Mouse (Mus musculus) spleen, adult 2 months (tissue): ENCODE results near the gene Cfap58. TPM values are rescaled to one million over a fixed set of nuclear protein-coding genes. Genes with fewer than 3 reads are reported as not detected.

Experiments used
- DNase-seq, 2 experiments: peaks; one replicate each; pipeline versions ENCODE4 v3.0.0 to v3.0.0-alpha.2; 2012 to 2021; ENCODE audit warnings: low spot score in 2 of 2, low read depth in 1 of 2
- H3K27ac ChIP-seq: fragments of 200-500 bp; 2 replicates; pipeline ENCODE4 v1.5.1; 2012; ENCODE audit warnings: low read length, inconsistent platforms; ENCODE audit not compliant: insufficient read depth
- H3K27me3 ChIP-seq: fragments of 200-500 bp; 2 replicates; pipeline ENCODE4 v1.6.1; 2012; ENCODE audit warnings: mild to moderate bottlenecking, moderate library complexity, low read length, inconsistent platforms; ENCODE audit not compliant: control insufficient read depth, insufficient read depth
- H3K36me3 ChIP-seq: fragments of 200-500 bp; 2 replicates; pipeline ENCODE4 v1.6.1; 2012; ENCODE audit warnings: mild to moderate bottlenecking, low read length, inconsistent platforms; ENCODE audit not compliant: control insufficient read depth, insufficient read depth
- H3K4me1 ChIP-seq: fragments of 200-500 bp; 2 replicates; pipeline ENCODE4 v1.6.1; 2011; ENCODE audit warnings: inconsistent platforms; ENCODE audit not compliant: control insufficient read depth, insufficient read depth, insufficient read length
- H3K4me3 ChIP-seq: fragments of 200-500 bp; 2 replicates; pipeline ENCODE4 v1.5.1; 2011; ENCODE audit warnings: mild to moderate bottlenecking, inconsistent platforms; ENCODE audit not compliant: insufficient read depth, insufficient read length; ENCODE audit errors: extremely low read depth
- CTCF ChIP-seq: fragments of 200-500 bp; IDR thresholded peaks from 2 replicates; pipeline ENCODE4 v1.5.1; 2011; ENCODE audit warnings: mild to moderate bottlenecking, inconsistent platforms; ENCODE audit not compliant: insufficient read depth, insufficient read length, insufficient replicate concordance; ENCODE audit errors: extremely low read depth
- POLR2A ChIP-seq: fragments of 200-500 bp; IDR thresholded peaks from 2 replicates; pipeline ENCODE4 v1.6.1; 2011; ENCODE audit warnings: low read depth, low read length, inconsistent platforms
- WGBS: fragments of 180-500 bp; shearing (Covaris S2); methylation state at CpG from one replicate; pipeline ENCODE4 v1.1.7; 2018; 5-methylcytosine and 5-hydroxymethylcytosine counted together
- polyA plus RNA-seq: library from polyadenylated mRNA; depleted of rRNA; stranded (reverse); fragments of >200 nt; gene quantifications from 2 replicates; pipeline ENCODE4 v1.2.3, GENCODE M21; 2012

The Cfap58 gene
- polyA plus RNA-seq, 1 experiment, result not detected

DNA sequence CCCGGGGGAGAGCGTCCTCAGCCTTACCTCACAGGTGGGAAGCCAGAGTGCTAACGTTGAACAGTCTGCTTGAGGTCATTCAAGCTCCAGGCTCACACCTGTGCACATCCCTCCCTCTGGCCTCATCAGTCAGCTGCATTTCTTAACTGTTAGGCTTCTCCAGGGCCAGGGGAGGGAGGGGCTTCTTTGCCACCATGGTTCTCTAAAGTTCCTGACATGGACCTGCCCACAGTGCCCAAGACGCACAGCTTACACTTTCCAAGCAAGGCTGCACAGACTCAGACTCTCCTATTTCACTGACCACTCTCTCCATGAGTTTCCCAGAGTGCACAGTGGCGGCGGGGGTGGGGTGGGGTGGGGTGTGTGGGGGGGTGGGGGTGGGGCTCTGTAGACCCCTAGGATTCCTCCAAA lies 28.5 kb upstream of the Cfap58 start:
- no peaks in the 10 kb centered on the region for H3K27me3 ChIP-seq
- no peak for DNase-seq
- TF ChIP-seq CTCF, result no peak
- no peak for TF ChIP-seq POLR2A
- peaks cover 38% of the 10 kb centered on the region for H3K4me1 ChIP-seq
- H3K36me3 ChIP-seq, result no peaks in the 10 kb centered on the region
- H3K4me3 ChIP-seq, result no peak overlapping the region
- peak overlapping the region; percentile 6 for H3K27ac ChIP-seq
- 61% methylated on average over 6 of the region's 6 CpGs for whole genome bisulfite sequencing

- TF ChIP-seq CTCF (no peak), POLR2A (no peak)
- Histone ChIP-seq H3K4me3 (no peak overlapping the region; the same call in 1 of the 2 replicates), H3K27ac (peak overlapping the region; percentile 71), H3K27me3 (no peaks in the 10 kb centered on the region), H3K4me1 (peaks cover 36% of the 10 kb centered on the region), H3K36me3 (no peaks in the 10 kb centered on the region)
- DNase-seq, result peak in 1 of 2 experiments; percentile 36
- 23% methylated on average over 10 of the region's 10 CpGs for WGBS
Observed at GRCm38 (mm10) chr19:47909387-47910116, 27.9 kb upstream of the Cfap58 start.

GRCm38 (mm10) chr19:47910117-47910618 lies 27.3 kb upstream of the Cfap58 start:
- Histone ChIP-seq H3K27ac (peak overlapping the region; percentile 71), H3K36me3 (no peaks in the 10 kb centered on the region), H3K4me3 (no peak overlapping the region; the same call in 1 of the 2 replicates), H3K4me1 (peaks cover 35% of the 10 kb centered on the region), H3K27me3 (no peaks in the 10 kb centered on the region)
- DNase-seq, result peak in 1 of 2 experiments; percentile 38
- 14% methylated on average over 4 of the region's 4 CpGs for WGBS
- TF ChIP-seq CTCF, result no peak

- Histone ChIP-seq H3K4me3 (no peak overlapping the region), H3K27ac (peak overlapping the region; percentile 28; the same call in 1 of the 2 replicates), H3K36me3 (no peaks in the 10 kb centered on the region), H3K27me3 (no peaks in the 10 kb centered on the region), H3K4me1 (peaks cover 30% of the 10 kb centered on the region)
- TF ChIP-seq CTCF (no peak), POLR2A (no peak)
- 67% methylated on average over 4 of the region's 4 CpGs for WGBS
- no peak for DNase-seq
Observed at GRCm38 (mm10) chr19:47910751-47911150, 26.7 kb upstream of the Cfap58 start.

GRCm38 (mm10) chr19:47913344-47913743 lies 24.1 kb upstream of the Cfap58 start:
- H3K4me1 ChIP-seq, result peaks cover 40% of the 10 kb centered on the region; the same call in 1 of the 2 replicates
- no peaks in the 10 kb centered on the region for H3K36me3 ChIP-seq
- WGBS, result 92% methylated on average over 7 of the region's 7 CpGs
- DNase-seq, result no peak
- no peak for TF ChIP-seq CTCF
- TF ChIP-seq POLR2A, result no peak
- no peaks in the 10 kb centered on the region for H3K27me3 ChIP-seq
- H3K4me3 ChIP-seq, result no peak overlapping the region
- no peak overlapping the region for H3K27ac ChIP-seq

DNA sequence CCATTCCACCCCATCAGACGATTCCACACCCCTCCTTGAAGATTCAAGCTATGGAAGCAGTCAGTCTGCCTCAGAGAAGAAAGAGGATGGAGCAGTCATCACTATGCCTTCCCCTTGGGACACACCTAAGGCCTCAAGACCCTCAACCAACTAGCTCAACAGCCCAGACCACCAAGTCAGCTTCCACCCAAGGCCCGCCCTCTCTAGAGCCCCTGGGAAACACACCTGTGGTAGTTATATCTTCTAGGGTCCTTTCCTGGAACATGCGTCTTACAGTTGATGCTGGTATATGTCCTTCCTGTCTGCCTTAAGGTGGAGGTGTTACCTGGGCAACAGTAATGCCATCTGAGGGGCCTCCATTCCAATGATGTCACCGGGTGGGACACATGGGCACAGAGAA lies 23.3 kb upstream of the Cfap58 start:
- peaks cover 38% of the 10 kb centered on the region; the same call in 1 of the 2 replicates for H3K4me1 ChIP-seq
- 90% methylated on average over 4 of the region's 4 CpGs for WGBS
- no peak for DNase-seq
- no peak for TF ChIP-seq POLR2A
- no peak for TF ChIP-seq CTCF
- no peak overlapping the region for H3K27ac ChIP-seq
- H3K36me3 ChIP-seq, result no peaks in the 10 kb centered on the region
- no peak overlapping the region for H3K4me3 ChIP-seq
- no peaks in the 10 kb centered on the region for H3K27me3 ChIP-seq

GRCm38 (mm10) chr19:47915251-47915650 lies 22.2 kb upstream of the Cfap58 start:
- Histone ChIP-seq H3K36me3 (no peaks in the 10 kb centered on the region), H3K4me1 (peaks cover 31% of the 10 kb centered on the region; the same call in 1 of the 2 replicates), H3K4me3 (no peak overlapping the region), H3K27me3 (no peaks in the 10 kb centered on the region), H3K27ac (peak overlapping the region; percentile 43)
- DNase-seq, result peak in 1 of 2 experiments; percentile 72
- TF ChIP-seq POLR2A (no peak), CTCF (no peak)
- WGBS, result 69% methylated on average over 4 of the region's 4 CpGs
